ENCODE assay signal across 20 mouse cellular contexts in the genomic region with DNA sequence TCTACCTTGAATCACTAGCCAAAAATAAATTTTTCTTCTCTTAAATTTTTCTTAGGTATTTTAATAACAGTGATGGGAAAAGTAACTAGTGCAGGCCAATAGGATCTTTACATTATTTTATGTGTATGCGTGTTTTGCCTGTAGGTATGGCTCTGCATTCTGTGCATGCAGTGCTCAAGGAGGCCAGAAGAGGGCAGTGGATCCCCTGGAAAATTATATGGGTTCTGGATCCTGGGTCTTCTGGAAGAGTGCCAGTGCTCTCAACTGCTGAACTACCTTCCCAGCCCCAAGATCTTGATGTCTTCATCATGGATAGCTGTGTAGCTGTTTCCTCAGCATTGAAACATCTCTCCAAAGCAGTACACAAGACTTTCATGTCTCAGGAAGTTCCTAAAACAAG. TPM values are rescaled to one million over a fixed set of nuclear protein-coding genes. Genes with fewer than 3 reads are reported as not detected.
DNase-seq lines count a peak whose midpoint lies in the region; ATAC-seq and TF ChIP-seq lines count a peak whose summit lies in the region.
"Had no signal": no experiment of that assay in that cellular context is flagged by ENCODE, and none has a peak within 500 bp of the region (broad histone marks: within the 10 kb centered on the region; RNA-seq: fewer than 3 reads in every experiment).

No protein-coding gene starts in this region.

- no peak overlapping the region for H3K27ac ChIP-seq in heart, adult 2 months
- no peak overlapping the region for H3K27ac ChIP-seq in midbrain, postnatal 0 days (ENCODE audit: low read depth, low read length)
- H3K27ac ChIP-seq in midbrain, embryonic 15.5 days, result no peak overlapping the region
- H3K27ac ChIP-seq in ES-E14 (ENCODE audit: insufficient read depth, low read depth, low read length, poor library complexity, severe bottlenecking), result no peak overlapping the region
- H3K27ac ChIP-seq: kidney, embryonic 15.5 days; liver, embryonic 13.5 days had no signal

- no peaks in the 10 kb centered on the region for H3K36me3 ChIP-seq in heart, adult 2 months (ENCODE audit: control insufficient read depth, insufficient read depth, low read length)
- no peaks in the 10 kb centered on the region for H3K36me3 ChIP-seq in midbrain, postnatal 0 days (ENCODE audit: insufficient read depth, low read length)
- no peaks in the 10 kb centered on the region for H3K36me3 ChIP-seq in midbrain, embryonic 15.5 days (replicated peaks)
- H3K36me3 ChIP-seq in ES-E14 (ENCODE audit: control insufficient read depth, insufficient read depth, low read length, poor library complexity, severe bottlenecking), result no peaks in the 10 kb centered on the region
- no peaks in the 10 kb centered on the region for H3K36me3 ChIP-seq in splenic B cell, adult 2 months (ENCODE audit: control insufficient read depth, insufficient read depth, low read length, poor library complexity, severe bottlenecking)
- H3K36me3 ChIP-seq: kidney, embryonic 15.5 days; liver, embryonic 13.5 days had no signal

- in situ Hi-C loops in ES-E14 (cut with MboI; ENCODE audit: low sequenced_read_pairs in 2 of 2, unreplicated experiment in 2 of 2), result no loop called here

- peak; percentile 56 for TF ChIP-seq CTCF in heart, adult 2 months (IDR thresholded peaks at IDR 0.05)
- peak; percentile 42 for TF ChIP-seq CTCF in midbrain, postnatal 0 days (IDR thresholded peaks at IDR 0.05)

- no peak for TF ChIP-seq POLR2A in heart, adult 2 months (IDR thresholded peaks at IDR 0.05; ENCODE audit: insufficient read depth, low read depth, low read length)

- no peak for TF ChIP-seq EP300 in heart, adult 2 months (IDR thresholded peaks at IDR 0.05; ENCODE audit: insufficient read depth, low read depth, low read length)

- H3K9ac ChIP-seq in heart, adult 2 months (ENCODE audit: low read depth, low read length), result no peak overlapping the region
- H3K9ac ChIP-seq in midbrain, postnatal 0 days (replicated peaks; ENCODE audit: low read length, poor library complexity, severe bottlenecking), result no peak overlapping the region
- no peak overlapping the region for H3K9ac ChIP-seq in midbrain, embryonic 15.5 days
- no peak overlapping the region for H3K9ac ChIP-seq in ES-E14 (ENCODE audit: insufficient read depth, low read depth, low read length, poor library complexity, severe bottlenecking)
- H3K9ac ChIP-seq: kidney, embryonic 15.5 days; liver, embryonic 13.5 days had no signal

- DNase-seq in heart, adult 2 months, result no peak
- no peak for DNase-seq in heart, postnatal 25 days (ENCODE audit: low spot score)
- DNase-seq in midbrain, postnatal 0 days (ENCODE audit: low spot score), result no peak
- DNase-seq in ES-E14 (ENCODE audit: low read depth, low spot score), result no peak
- peak; percentile 23 for DNase-seq in splenic B cell, adult 2 months (ENCODE audit: low read depth, low spot score)
- DNase-seq in frontal cortex, postnatal 14 days (ENCODE audit: low spot score in 2 of 2), result no peak
- DNase-seq: adrenal gland, postnatal 25 days; cerebellum, adult 8-10 months; heart, postnatal 4 days; liver, embryonic 13.5 days; right cerebral cortex, adult 18-20 months had no signal

- no peak for ATAC-seq in midbrain, postnatal 0 days (ENCODE audit: low FRiP score)
- ATAC-seq in midbrain, embryonic 15.5 days (replicated peaks), result no peak
- no peak for ATAC-seq in granulocyte monocyte progenitor cell, adult 5-6 weeks (replicated peaks; ENCODE audit: poor library complexity, severe bottlenecking)
- ATAC-seq: forebrain, embryonic 16.5 days had no signal

- H3K9me3 ChIP-seq in midbrain, postnatal 0 days (ENCODE audit: low read length), result no peaks in the 10 kb centered on the region
- no peaks in the 10 kb centered on the region for H3K9me3 ChIP-seq in midbrain, embryonic 15.5 days
- H3K9me3 ChIP-seq in ES-E14 (ENCODE audit: control insufficient read depth, insufficient read depth, low read depth, low read length), result no peaks in the 10 kb centered on the region
- H3K9me3 ChIP-seq: kidney, embryonic 15.5 days; liver, embryonic 13.5 days had no signal

- intact Hi-C loops in heart, adult 2 months (cut with DNase I), result loop anchor here (5.0 kb wide), 1 partner anchor 125 kb away; no protein-coding TSS in a partner anchor
- intact Hi-C loops in heart, postnatal 25 days (cut with DNase I), result no loop called here

- WGBS in heart, adult 2 months, result 100% methylated on average over 1 of the region's 1 CpGs
- WGBS in midbrain, postnatal 0 days, result 94% methylated on average over 1 of the region's 1 CpGs
- 97% methylated on average over 1 of the region's 1 CpGs for WGBS in midbrain, embryonic 15.5 days

- H3K4me2 ChIP-seq in midbrain, postnatal 0 days (ENCODE audit: low read depth, low read length, poor library complexity, severe bottlenecking), result no peak overlapping the region
- no peak overlapping the region for H3K4me2 ChIP-seq in midbrain, embryonic 15.5 days
- H3K4me2 ChIP-seq: kidney, embryonic 15.5 days; liver, embryonic 13.5 days had no signal

- peaks cover 6% of the 10 kb centered on the region; the same call in 1 of the 2 replicates for H3K4me1 ChIP-seq in heart, adult 2 months (ENCODE audit: control insufficient read depth, insufficient read depth, low read length)
- no peaks in the 10 kb centered on the region for H3K4me1 ChIP-seq in midbrain, postnatal 0 days (ENCODE audit: insufficient read depth, low read length)
- H3K4me1 ChIP-seq in midbrain, embryonic 15.5 days, result no peaks in the 10 kb centered on the region
- peaks cover 0 to 11% of the 10 kb centered on the region in 2 experiments; a peak in 1 of 4 replicates for H3K4me1 ChIP-seq in ES-E14 (ENCODE audit: control insufficient read depth in 2 of 2, insufficient read depth in 2 of 2, low read length in 2 of 2, poor library complexity in 1 of 2)
- H3K4me1 ChIP-seq: liver, embryonic 13.5 days had no signal

- H3K4me3 ChIP-seq in heart, adult 2 months, result no peak overlapping the region
- no peak overlapping the region for H3K4me3 ChIP-seq in midbrain, postnatal 0 days (ENCODE audit: low read depth, low read length)
- H3K4me3 ChIP-seq in midbrain, embryonic 15.5 days, result no peak overlapping the region
- H3K4me3 ChIP-seq in ES-E14 (ENCODE audit: insufficient read depth in 1 of 2, low read depth in 1 of 2, low read length in 2 of 2, poor library complexity in 1 of 2, severe bottlenecking in 1 of 2), result no peak overlapping the region
- H3K4me3 ChIP-seq: kidney, embryonic 15.5 days; liver, embryonic 13.5 days; megakaryocyte, embryonic 14.5 days had no signal

- no peaks in the 10 kb centered on the region for H3K27me3 ChIP-seq in heart, adult 2 months (ENCODE audit: control insufficient read depth, insufficient read depth, low read length)
- no peaks in the 10 kb centered on the region for H3K27me3 ChIP-seq in midbrain, postnatal 0 days (ENCODE audit: insufficient read depth, low read length)
- no peaks in the 10 kb centered on the region for H3K27me3 ChIP-seq in midbrain, embryonic 15.5 days (replicated peaks)
- no peaks in the 10 kb centered on the region for H3K27me3 ChIP-seq in splenic B cell, adult 2 months (ENCODE audit: control insufficient read depth, insufficient read depth, low read length, poor library complexity, severe bottlenecking)
- H3K27me3 ChIP-seq: kidney, embryonic 15.5 days; liver, embryonic 13.5 days had no signal

- H3K79me2 ChIP-seq in heart, adult 2 months (replicated peaks; ENCODE audit: control insufficient read depth, insufficient read depth, low read length), result no peaks in the 10 kb centered on the region

RNA-seq across cellular contexts. Expression of a gene that starts 7.9 kb away (rescaled TPM):
- not detected for total RNA-seq in heart, adult 2 months (2021)
- not detected in 2 replicates for polyA plus RNA-seq in heart, adult 2 months (2012; rRNA removed)
- total RNA-seq in heart, postnatal 25 days (2021), result not detected
- not detected in 2 replicates for total RNA-seq in midbrain, postnatal 0 days (2014; rRNA removed)
- polyA plus RNA-seq in midbrain, postnatal 0 days (2015; fragmentation: Nextera tagmentation; extraction: Ambion mirVana), result not detected in 2 replicates
- not detected in 2 replicates for polyA plus RNA-seq in midbrain, embryonic 15.5 days (2015; fragmentation: Nextera tagmentation; extraction: Ambion mirVana)
- total RNA-seq in ES-E14 (2012; rRNA removed), result not detected in 2 replicates
- not detected in 2 replicates for total RNA-seq in granulocyte monocyte progenitor cell, adult 5-6 weeks (2014; fragmentation: Nextera tagmentation)
- total RNA-seq in granulocyte monocyte progenitor cell, adult 5-6 weeks (2017), result not detected in 2 replicates
- total RNA-seq: adrenal gland, postnatal 25 days; heart, postnatal 4 days; left cerebral cortex, adult 8-10 months had no signal
- polyA plus RNA-seq: embryonic facial prominence, embryonic 11.5 days; forebrain, embryonic 16.5 days; gonadal fat pad, adult 2 months; kidney, embryonic 15.5 days; liver, embryonic 13.5 days; stomach, embryonic 14.5 days had no signal

RNA-seq across cellular contexts. Expression of a gene that starts 19.5 kb away (rescaled TPM):
- not detected for total RNA-seq in heart, adult 2 months (2021)
- polyA plus RNA-seq in heart, adult 2 months (2012; rRNA removed), result not detected in 2 replicates
- not detected for total RNA-seq in heart, postnatal 25 days (2021)
- total RNA-seq in midbrain, postnatal 0 days (2014; rRNA removed), result 1.6 TPM in 1 of 2 replicates, not detected in the other
- not detected in 2 replicates for polyA plus RNA-seq in midbrain, postnatal 0 days (2015; fragmentation: Nextera tagmentation; extraction: Ambion mirVana)
- polyA plus RNA-seq in midbrain, embryonic 15.5 days (2015; fragmentation: Nextera tagmentation; extraction: Ambion mirVana), result not detected in 2 replicates
- total RNA-seq in ES-E14 (2012; rRNA removed), result not detected in 2 replicates
- not detected in 2 replicates for total RNA-seq in granulocyte monocyte progenitor cell, adult 5-6 weeks (2014; fragmentation: Nextera tagmentation)
- total RNA-seq in granulocyte monocyte progenitor cell, adult 5-6 weeks (2017), result not detected in 2 replicates
- total RNA-seq: adrenal gland, postnatal 25 days; heart, postnatal 4 days; left cerebral cortex, adult 8-10 months had no signal
- polyA plus RNA-seq: embryonic facial prominence, embryonic 11.5 days; forebrain, embryonic 16.5 days; gonadal fat pad, adult 2 months; kidney, embryonic 15.5 days; liver, embryonic 13.5 days; stomach, embryonic 14.5 days had no signal

RNA-seq across cellular contexts. Expression of a gene that starts 21.4 kb away (rescaled TPM):
- 10 to 100 TPM in 1 of 2 experiments, 1 to 10 TPM in 1; 9.9 to 11.4 TPM for total RNA-seq in heart, adult 2 months (2021)
- polyA plus RNA-seq in heart, adult 2 months (2012; rRNA removed), result 20.4 and 26.3 TPM in 2 replicates
- total RNA-seq in heart, postnatal 25 days (2021), result 10 to 100 TPM in 1 of 2 experiments, 1 to 10 TPM in 1; 8.0 to 11.2 TPM
- not detected in 2 replicates for total RNA-seq in midbrain, postnatal 0 days (2014; rRNA removed)
- 2.4 and 2.5 TPM in 2 replicates for polyA plus RNA-seq in midbrain, postnatal 0 days (2015; fragmentation: Nextera tagmentation; extraction: Ambion mirVana)
- 0.52 and 0.78 TPM in 2 replicates for polyA plus RNA-seq in midbrain, embryonic 15.5 days (2015; fragmentation: Nextera tagmentation; extraction: Ambion mirVana)
- total RNA-seq in ES-E14 (2012; rRNA removed), result 2.0 and 6.9 TPM in 2 replicates
- 20.4 and 46.6 TPM in 2 replicates for total RNA-seq in granulocyte monocyte progenitor cell, adult 5-6 weeks (2014; fragmentation: Nextera tagmentation)
- total RNA-seq in granulocyte monocyte progenitor cell, adult 5-6 weeks (2017), result 21.0 and 41.8 TPM in 2 replicates

RNA-seq across cellular contexts. Expression of a gene that starts 21.8 kb away (rescaled TPM):
- not detected for total RNA-seq in heart, adult 2 months (2021)
- 0.32 and 0.37 TPM in 2 replicates for polyA plus RNA-seq in heart, adult 2 months (2012; rRNA removed)
- total RNA-seq in heart, postnatal 25 days (2021), result not detected
- total RNA-seq in midbrain, postnatal 0 days (2014; rRNA removed), result 0.19 and 3.5 TPM in 2 replicates
- 0.81 and 0.90 TPM in 2 replicates for polyA plus RNA-seq in midbrain, postnatal 0 days (2015; fragmentation: Nextera tagmentation; extraction: Ambion mirVana)
- 0.19 TPM in 1 of 2 replicates, not detected in the other for polyA plus RNA-seq in midbrain, embryonic 15.5 days (2015; fragmentation: Nextera tagmentation; extraction: Ambion mirVana)
- total RNA-seq in ES-E14 (2012; rRNA removed), result 0.95 and 1.6 TPM in 2 replicates
- not detected in 2 replicates for total RNA-seq in granulocyte monocyte progenitor cell, adult 5-6 weeks (2014; fragmentation: Nextera tagmentation)
- not detected in 2 replicates for total RNA-seq in granulocyte monocyte progenitor cell, adult 5-6 weeks (2017)
- total RNA-seq: adrenal gland, postnatal 25 days; heart, postnatal 4 days had no signal
- polyA plus RNA-seq: embryonic facial prominence, embryonic 11.5 days; forebrain, embryonic 16.5 days; kidney, embryonic 15.5 days; liver, embryonic 13.5 days had no signal

RNA-seq across cellular contexts. Expression of a gene that starts 26.2 kb away (rescaled TPM):
- total RNA-seq in heart, adult 2 months (2021), result not detected
- polyA plus RNA-seq in heart, adult 2 months (2012; rRNA removed), result not detected in 2 replicates
- total RNA-seq in heart, postnatal 25 days (2021), result not detected
- total RNA-seq in midbrain, postnatal 0 days (2014; rRNA removed), result not detected in 2 replicates
- 0.43 TPM in 1 of 2 replicates, not detected in the other for polyA plus RNA-seq in midbrain, postnatal 0 days (2015; fragmentation: Nextera tagmentation; extraction: Ambion mirVana)
- polyA plus RNA-seq in midbrain, embryonic 15.5 days (2015; fragmentation: Nextera tagmentation; extraction: Ambion mirVana), result not detected in 2 replicates
- not detected in 2 replicates for total RNA-seq in ES-E14 (2012; rRNA removed)
- total RNA-seq in granulocyte monocyte progenitor cell, adult 5-6 weeks (2014; fragmentation: Nextera tagmentation), result not detected in 2 replicates
- not detected in 2 replicates for total RNA-seq in granulocyte monocyte progenitor cell, adult 5-6 weeks (2017)
- total RNA-seq: adrenal gland, postnatal 25 days; heart, postnatal 4 days had no signal
- polyA plus RNA-seq: embryonic facial prominence, embryonic 11.5 days; forebrain, embryonic 16.5 days; gonadal fat pad, adult 2 months; kidney, embryonic 15.5 days; liver, embryonic 13.5 days had no signal
